Mouse (Mus musculus) adipocyte (in vitro differentiated cells): Measurements from ENCODE around the gene Il1b.

Experiments used
- DNase-seq: peaks from one replicate; pipeline ENCODE4 v3.0.0-alpha.2; 2016; ENCODE audit warnings: low spot score

Il1b gene

DNA sequence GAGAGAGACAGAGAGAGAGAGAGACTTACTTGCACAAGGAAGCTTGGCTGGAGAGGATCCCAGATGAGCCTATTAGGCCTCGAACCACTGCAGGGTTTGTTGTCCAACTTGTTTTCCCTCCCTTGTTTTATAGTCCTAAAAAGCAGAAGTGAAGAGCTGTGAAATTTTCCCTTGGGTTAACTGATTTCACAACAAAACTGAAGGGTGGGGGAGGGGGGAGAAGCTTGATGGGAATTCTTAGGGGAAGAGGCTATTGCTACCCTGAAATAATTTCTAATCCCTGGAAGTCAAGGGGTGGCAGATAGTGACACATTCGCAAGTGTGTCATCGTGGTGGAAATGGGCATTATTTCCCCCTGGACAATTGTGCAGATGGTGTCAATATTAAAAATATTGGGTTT, at the start of gene Il1b:
TSS of gene Il1b (minus strand) at position 101 of the 400 bp plus-strand sequence.
- no peak for DNase-seq

DNA sequence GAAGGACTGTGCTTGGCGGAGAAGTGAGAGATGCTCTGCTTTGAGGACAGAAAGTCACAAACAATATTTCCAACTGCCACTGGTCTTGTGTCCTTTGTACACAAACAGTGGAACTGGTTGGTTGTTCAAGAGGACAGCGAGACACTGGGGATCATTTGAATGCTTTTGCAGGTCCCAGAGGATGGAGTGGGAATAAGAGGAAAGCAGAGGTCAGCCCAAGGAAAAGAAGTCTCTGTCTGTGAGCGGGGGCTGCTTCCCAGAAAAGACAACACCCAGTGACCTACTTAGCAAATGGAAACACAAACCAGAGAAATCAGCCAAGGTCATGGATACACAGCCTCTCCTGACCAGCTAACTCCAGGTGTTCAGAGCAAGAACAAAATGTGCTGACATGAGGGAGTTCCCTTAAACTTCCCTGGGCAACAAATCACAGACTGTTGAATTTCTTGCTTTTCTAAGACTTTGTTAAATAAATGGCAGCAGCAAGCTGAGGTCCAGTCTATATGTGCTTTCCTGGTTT, 48.5 kb upstream of the Il1b start:
- no peak for DNase-seq

DNA sequence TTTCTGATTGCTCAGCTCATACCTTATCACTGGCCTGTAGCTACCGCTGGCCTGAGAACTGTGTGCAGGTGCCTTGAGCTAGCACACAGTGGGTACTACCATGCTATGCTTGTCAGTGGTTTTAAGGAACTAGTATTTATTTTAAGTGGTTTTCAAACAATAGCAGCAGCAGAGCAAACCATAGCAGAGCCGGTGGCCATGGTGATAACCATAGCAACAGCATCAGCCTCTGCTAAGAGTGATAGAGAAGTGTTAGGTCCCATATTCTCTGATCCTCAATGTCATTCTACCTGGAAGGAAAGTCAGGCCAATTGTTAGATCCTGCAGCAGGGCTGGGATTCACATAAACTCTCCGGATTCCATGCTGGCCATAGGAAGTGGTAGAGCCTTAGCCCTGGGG, 43.7 kb upstream of the Il1b start:
- DNase-seq = no peak

DNA sequence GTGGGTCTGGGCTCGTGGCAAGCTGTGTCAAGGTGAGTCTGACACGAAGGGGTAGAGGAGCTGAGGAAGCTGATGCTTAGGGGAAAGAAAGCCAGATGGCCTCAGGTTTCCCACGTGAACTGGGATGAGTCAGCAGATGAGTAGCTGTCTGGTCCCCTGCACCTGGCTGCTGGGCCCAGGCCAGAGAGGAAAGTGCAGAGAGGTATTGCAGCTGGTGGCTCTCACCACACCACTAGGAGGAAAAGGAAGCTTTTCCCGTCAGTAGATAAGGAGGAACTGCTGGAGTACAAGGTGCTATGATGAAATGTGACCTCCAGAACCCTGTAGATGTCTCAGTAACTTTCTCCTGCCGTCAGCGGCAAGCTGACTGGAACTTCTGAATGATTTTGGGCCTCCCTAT, 42.5 kb upstream of the Il1b start:
- no peak for DNase-seq

DNA sequence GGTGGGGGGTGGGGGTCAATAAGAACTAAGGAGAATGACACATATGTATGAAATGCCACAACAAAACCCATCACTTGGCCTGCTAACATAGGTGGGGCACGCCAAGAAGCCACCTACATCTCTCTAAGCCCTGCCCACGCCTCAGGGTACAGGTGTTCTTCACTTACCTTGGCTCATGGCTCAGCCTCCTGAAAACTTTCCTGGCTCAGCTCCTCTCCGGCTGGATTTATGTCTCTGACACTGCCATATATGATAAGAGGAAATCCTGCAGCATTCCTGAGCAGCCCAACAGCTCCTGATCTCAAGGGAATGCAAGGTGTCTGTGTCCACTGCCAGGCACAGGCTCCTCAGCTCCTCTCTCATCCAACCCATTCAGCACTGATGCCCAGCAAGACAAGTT, 40.7 kb upstream of the Il1b start:
- no peak for DNase-seq

DNA sequence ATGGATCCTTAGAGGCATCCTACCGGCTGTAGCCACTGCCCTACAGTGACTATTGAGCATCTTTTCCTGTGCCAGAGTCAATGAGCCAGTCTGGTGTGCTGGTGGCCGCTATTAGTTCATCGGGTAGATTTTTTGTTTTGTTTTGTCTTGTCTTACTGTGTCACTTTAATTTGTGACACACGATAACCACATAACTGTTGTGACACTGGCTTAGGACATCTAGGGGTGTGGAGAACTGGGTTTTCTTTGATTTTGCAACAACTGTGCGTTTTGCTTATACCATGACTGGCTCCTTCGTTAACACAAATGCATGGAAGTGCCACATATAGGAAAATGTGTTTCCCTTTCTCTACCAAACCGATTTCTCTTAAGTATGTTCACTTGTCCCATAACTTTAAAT, 39.4 kb upstream of the Il1b start:
- DNase-seq = no peak

DNA sequence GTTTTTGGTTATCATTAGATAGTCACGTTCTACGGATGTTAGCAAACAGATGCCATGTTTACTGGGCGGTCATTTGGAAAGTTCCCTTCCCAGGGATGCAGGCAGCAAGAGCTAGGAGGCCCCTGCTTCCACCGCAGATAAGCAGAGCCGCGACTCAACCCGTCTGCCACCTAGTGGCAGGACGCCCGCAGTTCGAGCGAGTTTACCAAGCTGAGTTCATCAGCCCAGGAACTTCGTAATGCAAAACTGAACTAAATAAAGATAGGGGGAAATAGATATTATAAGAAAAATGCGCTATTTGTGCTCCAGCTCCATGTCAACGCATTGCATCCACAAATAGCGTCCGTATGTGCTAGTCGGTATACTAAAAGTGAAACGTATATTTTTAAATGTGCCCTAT, 37.5 kb upstream of the Il1b start:
- DNase-seq = peak; percentile 43

DNA sequence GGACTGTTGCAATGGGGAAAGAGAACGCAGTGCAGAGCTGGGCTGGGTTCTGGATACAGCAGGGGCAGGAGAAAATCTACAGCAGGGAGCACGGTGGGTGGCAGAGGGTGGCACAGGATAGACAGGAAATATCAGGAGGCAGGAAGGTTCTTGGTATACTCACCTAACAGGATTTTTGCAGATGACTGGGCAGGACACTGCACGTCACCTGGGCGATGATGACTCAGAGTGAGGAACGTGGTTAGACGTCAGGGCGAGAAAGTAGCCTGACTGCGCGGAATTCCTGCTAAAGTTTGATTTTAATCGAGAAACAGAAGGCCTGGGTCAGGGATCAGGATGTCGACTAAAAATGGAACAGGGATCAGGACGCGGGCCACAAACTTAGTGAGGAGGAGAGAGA, 36.7 kb upstream of the Il1b start:
- no peak for DNase-seq

DNA sequence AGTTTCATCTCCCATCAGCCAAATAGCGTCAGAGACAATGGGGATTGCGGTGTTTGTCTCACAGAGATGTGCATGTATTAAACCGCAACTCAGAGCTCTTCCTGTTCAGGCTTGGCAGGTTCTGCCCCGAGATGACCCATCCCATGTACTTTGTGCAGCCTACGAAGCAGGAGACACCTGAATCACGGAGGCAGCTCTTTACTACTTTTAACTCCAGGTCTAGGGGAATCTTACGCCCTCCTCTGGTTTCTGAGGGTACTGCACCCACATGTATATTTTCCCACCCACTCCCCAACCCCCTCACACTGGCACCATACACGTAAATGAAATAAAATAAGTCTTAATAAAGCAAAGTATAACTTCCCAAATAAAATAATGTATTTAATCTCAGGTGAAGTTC, 35.6 kb upstream of the Il1b start:
- no peak for DNase-seq

DNA sequence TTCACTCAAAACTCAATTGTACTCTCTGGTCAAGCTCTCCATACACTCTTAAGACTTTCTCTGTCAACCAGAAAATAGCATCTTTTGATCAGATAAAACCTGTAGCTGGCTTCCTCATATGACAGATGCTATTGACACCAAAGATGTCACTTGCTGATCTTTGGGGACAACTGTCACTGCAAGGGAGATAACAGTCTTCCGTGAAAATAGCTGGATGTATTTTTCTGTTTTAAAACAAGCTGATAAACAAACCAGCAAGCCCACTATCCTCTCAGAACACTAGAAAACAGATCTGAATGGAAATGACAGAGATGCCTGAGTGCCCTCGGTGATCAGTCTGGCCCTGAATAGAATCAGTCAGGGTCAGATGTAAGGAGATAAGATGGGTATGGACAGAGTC, 32.8 kb upstream of the Il1b start:
- no peak for DNase-seq

DNA sequence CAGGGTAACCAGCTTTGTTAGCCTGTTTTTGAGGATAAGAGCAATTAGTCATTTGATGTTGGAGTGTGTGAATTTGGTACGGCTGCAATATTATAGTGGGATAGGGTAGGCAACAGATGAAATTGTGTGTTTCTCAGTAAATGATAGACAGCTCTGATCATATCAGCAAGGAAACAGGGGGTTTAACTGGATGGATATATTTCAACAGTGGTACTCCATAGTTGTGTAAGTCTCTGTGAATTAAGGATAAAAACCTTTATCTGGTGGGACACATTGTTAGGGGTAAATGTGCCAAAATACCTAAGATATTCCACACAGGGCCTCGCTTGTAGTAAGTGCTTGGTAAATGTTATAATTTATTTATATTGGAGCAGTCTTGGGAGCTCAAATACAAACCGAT, 31.4 kb upstream of the Il1b start:
- DNase-seq = no peak

DNA sequence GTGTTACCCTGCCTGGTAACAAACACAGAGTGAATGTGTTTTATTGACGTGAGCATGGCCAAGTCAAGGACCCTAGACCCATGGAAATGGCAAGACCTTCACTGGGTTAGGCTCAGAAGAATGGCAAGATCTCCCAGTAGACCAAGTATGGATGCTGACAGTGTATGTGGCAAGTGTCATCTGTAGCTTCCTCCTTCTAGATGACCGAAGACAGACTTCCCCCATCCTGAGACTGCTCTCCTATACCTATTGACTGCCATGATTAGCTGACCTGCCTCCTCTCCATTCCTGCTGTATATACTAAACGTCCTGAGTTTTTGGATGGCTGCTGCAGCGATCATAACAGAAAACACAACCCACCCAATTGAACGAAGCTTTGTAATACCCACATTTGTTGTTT, 30.9 kb upstream of the Il1b start:
- DNase-seq = no peak

DNA sequence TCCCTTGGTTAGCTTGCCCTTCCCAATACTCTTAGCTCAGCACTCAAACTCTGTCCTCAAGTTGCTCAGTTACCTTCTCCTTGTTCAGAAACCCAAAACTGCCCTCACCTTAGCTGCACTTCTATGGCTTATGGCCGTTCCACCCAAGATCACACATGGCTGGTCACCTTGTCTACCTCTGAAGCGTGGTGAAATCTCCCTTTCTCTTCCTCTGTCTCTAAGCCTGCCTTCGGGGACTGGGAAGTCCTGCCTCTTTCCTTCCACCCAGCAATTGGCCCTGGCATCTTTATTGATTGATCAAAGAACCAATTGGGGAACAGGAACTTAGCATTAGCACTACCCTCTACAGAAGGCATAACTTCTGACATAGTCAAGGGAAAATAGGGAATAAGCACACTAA, 27.2 kb upstream of the Il1b start:
- no peak for DNase-seq

DNA sequence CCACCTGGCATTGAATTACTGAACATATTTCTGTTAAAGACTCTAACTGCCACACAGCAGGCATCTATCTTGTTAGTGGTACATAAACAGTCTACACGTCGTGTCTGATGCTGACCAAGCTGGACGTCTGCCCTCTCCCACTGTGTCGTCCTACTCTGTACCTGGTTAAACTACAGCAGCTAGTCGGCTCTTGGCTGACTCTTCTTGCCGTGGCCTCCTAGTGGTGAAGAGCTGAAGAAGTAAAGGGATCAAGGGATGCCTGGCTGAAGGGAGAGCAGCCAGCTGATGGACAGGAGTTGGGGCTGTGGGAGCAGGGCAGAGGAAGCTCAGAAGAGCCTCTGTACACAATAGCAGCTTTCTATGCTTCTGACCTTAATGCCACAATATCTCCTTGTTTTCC, 22.6 kb upstream of the Il1b start:
- DNase-seq = peak; percentile 6

DNA sequence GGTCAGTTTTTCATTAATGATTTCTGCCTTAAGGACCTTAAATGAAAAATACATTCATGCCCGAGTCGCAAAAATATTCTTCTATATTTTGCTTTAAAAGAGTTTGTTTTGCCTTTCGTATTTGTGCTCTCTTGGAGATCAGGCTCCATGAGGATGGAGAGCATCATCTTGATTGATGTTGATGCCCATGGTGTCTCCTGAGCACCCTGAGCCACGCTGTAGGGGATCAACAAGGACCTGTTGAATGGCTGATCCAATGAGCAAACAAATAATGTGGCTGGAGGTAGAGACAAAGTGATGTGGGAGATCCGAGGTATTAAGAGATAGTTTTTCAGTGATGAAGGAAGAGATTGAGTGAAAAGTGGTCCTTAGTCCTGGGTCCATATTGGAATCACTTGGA, 19.2 kb upstream of the Il1b start:
- DNase-seq = no peak

DNA sequence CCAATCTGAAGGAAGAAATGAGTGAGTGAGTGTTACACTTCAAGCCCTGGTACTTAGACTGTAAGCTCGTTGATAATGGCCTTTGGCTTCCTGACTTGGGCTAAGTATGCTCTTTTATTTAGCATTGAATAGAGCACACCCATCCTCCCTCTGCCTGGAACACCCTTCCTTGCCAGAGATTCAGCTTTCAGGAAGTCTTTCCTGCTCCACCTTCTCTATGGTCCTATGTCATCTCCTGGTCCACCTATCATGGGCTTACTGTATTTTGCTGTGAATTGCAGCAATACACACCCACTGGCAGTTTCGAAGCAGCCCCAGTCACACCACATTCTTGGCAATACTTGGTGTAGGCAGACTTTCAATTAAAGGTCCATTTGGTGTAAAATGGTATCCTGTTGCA, 18.4 kb upstream of the Il1b start:
- DNase-seq = no peak

DNA sequence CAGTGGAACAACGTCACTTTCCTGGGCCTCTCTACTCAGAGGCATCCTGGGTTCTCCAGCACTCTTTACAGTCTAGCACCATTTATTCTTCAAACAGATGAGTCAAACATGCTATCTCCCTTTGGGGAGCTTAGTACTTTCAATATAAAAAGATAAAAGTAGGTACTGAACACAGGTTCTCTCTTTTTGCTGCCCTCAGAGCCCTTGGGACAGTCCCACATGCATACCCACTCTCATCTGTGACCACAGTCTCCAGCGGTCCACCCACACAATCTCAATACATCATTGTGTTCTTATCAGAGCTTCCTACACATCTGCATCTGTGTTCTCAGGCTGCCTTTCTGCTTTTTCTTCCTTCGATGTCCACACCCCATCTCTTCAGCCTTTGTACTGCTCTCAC, 14.4 kb upstream of the Il1b start:
- no peak for DNase-seq

DNA sequence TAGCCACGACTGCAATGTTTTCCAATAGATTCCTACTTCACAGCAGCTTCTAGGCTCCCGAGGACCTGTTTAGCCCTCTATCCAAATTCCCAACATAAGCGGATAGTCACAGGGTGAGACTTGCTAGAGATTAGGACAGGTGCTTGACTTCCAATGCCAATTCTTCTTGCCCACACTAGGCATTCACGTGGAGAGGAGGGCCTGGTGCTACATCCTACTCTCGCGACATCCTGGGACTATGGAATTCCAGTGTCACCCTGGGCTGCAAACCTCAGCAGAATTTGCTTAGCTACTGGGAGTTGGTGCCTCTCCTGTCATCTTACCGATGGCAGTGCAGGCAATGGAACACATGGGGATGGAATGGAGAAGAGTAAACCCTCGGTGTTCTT, 13.3 kb upstream of the Il1b start:
- no peak for DNase-seq

DNA sequence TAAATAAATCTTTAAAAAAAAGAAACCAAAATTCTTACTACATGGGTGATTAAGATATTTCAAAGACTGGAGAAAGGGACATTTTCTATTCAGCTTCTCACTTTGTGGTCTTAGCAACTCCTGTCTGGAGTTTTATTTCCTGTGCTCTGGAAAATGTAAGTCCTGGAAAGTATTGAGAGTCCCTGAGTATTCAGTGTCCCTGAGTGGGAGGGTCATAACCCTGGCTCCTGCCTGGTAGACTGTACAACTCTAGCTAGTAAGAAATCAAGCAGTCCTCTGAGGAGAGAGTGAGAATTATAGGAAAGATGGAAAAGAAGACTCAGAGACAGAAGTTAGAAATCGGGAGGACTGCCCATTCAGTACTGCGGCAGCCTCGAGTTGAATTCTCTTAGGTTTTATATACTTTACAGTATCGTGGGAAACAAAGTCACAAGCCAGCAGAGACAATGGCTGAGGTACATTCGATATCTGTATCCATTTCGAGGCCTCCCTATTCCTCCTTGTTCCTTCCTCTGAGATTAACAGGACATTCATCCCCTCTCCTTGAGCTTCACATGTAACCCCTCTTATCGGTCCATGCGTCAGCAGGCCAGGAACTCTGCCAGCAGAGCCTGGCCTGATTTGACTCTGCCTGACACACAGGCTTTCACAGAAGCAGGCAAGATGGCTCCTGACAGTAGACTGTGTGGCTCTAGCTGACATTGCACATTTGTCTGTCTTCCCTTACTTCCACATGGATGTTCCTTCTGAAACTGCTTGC, 12.8 kb upstream of the Il1b start:
- DNase-seq = no peak

DNA sequence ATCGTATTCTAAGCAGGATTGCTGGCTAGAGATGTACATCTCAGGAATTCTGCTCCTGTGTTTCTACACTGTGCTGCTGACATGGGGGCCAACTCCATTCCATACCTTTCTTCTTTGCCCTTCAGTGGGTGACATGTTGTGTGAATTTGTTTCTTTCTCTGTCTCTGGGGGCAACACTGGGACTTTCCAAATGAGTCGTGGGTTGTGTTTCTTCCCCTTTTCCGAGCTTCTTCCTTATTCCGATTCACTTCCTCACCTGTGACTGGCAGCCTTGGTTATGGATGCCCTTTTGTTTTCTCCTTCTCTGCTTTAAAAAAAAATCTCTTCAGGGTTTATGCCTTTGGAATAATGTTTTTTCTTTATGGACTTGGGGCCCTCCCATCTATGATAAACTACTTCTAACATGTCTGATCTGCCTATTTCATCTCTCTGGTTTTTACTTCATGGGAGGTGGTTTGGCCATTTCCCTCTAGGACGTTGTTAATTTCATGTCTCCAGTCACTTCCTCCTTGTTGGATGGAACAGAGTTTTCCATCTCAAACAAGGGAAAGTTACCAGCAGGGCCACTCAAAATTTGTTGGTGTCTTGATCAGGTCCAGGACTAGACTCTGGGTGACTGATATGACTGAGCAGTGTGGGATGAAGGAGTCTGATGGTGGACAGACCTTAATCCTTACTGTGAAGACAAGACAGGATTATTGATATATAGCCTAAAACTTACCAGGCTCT, 10.0 kb upstream of the Il1b start:
- DNase-seq = no peak

DNA sequence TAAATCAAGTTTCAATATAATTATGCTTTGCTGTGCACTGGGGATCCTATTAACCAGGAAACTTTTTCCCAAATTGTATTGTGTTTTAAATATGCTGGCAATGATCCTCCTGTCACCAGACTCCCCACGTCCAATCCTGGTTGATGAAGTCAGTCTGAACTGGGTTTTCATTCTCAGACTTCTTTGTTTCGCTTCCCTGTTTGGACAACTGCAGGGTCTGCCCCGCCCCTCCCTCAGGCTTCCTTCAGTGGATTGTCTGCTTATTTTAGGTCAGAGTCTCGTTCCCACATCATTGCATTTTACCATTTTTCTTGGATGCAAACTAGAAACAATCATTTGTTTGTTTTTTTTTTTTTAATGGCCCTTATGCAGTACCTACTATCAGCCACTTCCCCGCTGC, 9.3 kb upstream of the Il1b start:
- DNase-seq = no peak

DNA sequence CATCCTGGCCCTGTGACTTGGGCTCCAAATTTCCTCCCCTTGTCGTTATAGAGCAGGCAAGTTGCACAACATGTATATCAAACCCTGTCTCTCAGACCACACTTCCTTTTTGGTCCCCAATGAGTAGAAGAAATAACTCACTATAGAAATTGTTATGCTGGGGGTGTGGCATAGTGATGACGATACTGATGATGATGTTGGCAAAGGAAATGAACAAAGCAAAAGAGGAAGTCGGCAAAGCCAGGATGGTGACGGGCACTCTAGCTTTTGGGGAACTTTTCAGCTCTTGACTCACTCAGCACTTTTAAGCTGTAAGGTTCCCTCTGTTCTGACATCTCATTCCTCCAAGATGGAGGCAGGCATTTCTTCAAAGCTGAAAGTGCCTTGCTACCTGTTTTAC, 2.4 kb upstream of the Il1b start:
- no peak for DNase-seq

DNA sequence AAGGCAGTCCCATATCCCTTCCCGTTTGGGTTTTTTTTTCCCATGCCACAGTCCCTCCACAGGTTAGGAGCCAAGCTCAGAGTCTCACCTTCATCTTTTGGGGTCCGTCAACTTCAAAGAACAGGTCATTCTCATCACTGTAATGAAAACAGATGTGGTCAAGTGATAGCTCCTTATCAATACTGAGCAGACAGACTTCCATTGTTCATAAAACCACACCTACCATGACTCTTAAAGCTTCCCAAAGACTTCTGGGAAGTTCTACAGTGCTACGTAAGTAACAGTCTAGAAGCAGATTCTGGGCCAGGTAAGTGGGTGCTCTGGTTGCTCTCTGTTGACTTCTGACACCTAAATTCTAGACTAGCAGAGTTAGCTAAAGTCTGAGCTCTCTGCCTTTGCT, 1.3 kb downstream of the Il1b start:
- DNase-seq = no peak

DNA sequence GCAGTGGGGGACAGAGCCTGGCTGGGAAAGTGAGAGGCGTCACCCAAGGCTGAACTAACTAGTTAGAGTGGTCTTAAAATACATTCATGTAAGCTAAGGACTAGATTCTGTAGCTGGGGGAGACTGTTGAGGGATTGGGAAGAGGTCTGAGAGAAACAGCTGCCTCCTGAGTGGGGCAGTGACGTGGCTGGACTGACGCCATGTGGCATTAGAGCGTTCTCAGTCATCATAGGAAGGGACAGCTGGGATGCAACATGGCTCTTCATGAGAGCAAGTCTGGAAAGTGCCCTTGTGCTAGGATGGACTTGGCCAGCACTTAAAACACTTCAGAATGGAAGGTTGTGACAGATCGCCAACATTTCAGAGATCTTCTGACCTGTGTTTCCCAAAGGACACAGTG, 2.1 kb downstream of the Il1b start:
- DNase-seq = no peak
